Mouse (Mus musculus) right cerebral cortex, postnatal 14 days (tissue): ENCODE measurements around the gene Rrm2.
A peak's percentile ranks its signal among the peaks of the same experiment; 100 is the strongest.
"Not testable (repeated sequence)": the region's sequence is repeated elsewhere in the genome, so short reads cannot be mapped to it uniquely, and the experiment has no call there.

ENCODE experiments used
- DNase-seq: peaks from one replicate; pipeline ENCODE4 v3.0.0; 2022

Rrm2 gene

DNA sequence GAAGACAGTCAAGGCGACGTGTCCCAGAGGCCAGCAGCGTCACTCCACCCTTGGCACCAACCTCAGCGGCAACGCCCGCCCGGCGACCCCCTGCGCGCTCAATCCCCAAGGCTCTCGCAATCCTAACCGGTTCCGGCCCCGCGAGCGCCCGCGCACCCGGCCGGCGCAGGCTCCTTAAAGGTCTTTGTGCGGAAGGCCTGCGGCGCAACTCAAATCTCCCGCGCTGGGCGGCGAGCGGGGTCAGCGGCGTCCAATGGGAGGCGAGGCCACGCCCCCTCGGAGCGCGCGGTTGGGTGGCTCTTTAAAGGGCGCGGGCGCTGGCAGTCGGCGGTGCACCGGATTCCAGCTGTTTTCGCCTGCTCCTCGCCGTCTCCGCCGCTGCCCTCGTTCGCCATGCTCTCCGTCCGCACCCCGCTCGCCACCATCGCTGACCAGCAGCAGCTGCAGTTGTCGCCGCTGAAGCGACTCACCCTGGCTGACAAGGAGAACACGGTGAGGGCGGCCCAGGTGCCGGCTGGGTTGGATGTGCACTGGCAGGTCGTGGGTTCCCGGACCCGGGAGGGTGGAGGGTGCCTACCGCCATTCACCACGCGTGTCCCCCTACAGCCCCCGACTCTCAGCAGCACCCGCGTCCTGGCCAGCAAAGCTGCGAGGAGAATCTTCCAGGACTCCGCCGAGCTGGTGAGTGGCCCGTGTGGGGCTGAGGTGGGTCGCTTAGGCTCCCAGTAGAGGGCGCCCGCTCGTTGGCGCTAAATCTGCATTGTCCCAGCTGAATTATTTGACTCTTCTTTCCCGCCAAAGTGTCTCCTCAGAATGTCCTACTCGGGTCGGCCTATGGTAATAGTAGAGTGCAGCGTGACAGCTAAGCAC is at the start of gene Rrm2:
Gene Rrm2, plus strand, starts transcription at position 288 of the 870 bp plus-strand sequence.
- peak; percentile 97 for DNase-seq

DNA sequence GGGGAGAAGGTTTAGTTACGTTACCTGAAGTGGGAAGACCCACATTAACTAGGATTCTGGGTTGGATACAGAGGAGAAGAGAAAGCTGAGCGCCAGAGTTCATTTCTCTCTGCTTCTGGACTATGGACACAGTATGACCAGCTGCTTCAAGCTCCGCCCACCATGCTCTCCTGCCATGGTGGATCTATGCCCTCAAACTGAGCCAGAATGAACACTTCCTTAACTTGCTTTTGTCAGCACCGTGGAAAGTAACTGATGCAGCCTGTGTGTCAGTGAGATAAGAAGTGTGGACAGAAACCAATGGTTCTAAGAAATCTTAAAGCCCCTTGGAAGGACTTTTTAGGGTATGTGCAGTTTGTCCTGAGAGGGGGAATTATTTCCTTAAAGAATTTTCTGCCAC is 49.0 kb upstream of the Rrm2 start:
- no peak for DNase-seq

- no peak for DNase-seq
Measured at GRCm38 (mm10) chr12:24659923-24660322, 48.1 kb upstream of the Rrm2 start.

GRCm38 (mm10) chr12:24661100-24661499 is 46.9 kb upstream of the Rrm2 start:
- no peak for DNase-seq

- no peak for DNase-seq
Measured at GRCm38 (mm10) chr12:24662131-24662530, 45.9 kb upstream of the Rrm2 start.

- DNase-seq, result no peak
Measured at GRCm38 (mm10) chr12:24680096-24680491, 27.9 kb upstream of the Rrm2 start.

- DNase-seq, result peak; percentile 50
Measured at GRCm38 (mm10) chr12:24680492-24681285, 27.4 kb upstream of the Rrm2 start.

- no peak for DNase-seq
Measured at GRCm38 (mm10) chr12:24681286-24682023, 26.6 kb upstream of the Rrm2 start, which contains the start of gene Cys1. Gene Cys1, minus strand, starts transcription at chr12:24681813.

DNA sequence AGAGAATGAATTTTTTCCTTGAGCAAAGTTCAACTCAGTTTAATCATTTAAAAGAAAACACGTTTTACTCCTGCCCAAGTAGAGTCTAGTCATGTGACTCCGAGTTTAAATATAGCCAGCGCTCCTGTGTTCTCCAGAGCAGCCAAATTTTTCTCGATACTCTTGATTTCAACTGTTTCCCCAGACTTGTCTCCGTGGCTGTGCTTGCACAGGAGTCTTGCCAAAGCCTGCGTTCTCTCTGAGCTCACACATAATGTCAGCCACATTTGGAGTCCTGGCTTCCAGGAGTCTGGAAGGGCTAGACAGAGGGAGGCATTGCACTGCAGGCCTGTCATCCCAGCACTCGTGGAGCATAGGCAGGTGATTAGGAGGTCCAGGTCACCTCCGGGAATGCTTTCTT is 25.5 kb upstream of the Rrm2 start:
- DNase-seq, result no peak

DNA sequence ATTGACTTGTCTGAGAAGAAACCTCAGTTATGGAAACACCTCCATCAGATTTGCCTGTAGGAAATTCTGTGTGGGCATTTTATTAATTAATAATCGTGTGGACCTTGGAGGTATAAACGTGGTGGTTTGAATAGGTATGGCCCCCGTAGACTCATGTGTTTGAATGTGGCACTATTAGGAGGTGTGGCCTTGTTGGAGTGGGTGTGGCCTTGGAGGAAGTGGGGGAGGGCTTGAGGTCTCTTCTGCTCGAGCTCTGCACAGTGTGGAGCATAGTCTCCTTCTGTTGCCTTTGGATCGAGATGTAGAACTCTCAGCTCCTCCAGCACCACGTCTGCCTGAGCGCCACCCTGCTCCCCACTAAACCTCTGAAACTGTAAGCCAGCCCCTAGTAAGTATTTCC is 24.6 kb upstream of the Rrm2 start:
- DNase-seq, result no peak

GRCm38 (mm10) chr12:24686038-24686695 is 21.9 kb upstream of the Rrm2 start:
- DNase-seq, result no peak

DNA sequence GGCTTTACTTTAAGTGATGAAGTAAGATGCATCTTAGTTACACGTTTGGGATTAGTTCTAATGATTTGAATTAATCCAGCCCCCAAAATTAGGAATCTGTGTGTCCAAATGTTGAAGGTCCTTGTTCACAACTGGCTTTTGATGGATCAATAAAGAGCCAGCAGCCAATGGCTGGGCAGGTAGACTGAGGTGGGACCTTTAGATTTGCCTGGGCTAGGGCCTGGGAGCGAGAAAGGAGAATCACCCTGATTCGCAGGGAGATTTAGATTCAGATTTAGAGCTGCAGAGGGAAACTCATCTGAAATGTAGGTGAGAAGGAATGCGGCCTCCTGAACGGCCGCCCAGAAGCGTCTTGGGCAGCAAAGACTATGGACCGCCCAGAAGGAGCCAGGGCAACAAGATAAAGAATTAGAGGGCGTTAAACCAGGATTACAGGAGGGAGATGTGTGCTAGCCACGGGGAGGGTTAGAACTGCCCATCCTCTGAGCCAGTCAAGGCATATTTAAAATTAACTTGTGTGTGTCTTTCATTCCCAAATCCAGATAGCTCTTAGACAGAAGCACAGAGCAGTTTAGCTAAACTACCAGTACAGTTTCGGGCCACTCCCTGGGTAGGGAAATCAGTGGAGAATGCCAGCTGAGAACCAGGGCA is 21.2 kb upstream of the Rrm2 start:
- no peak for DNase-seq

DNA sequence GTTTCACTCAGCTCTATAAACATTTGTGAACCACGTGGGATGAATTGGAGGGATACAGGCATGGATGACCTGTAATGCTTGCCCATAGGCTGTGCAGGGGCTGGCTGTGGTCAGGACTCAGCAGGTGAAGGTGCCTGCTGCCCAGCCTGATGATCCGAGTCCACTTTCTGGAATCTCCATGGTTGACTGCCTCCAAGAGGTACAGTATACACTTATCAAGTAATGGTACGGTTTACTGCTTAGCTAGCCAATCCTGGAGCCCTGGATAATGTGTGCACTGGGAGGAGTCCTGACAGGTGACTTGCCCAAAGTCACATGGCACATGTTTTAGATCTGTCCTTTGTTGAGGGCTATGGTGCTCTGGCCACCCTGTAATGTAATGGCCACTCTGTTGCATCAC is 17.7 kb upstream of the Rrm2 start:
- DNase-seq, result no peak

- peak; percentile 88 for DNase-seq
Measured at GRCm38 (mm10) chr12:24696500-24697483, 11.2 kb upstream of the Rrm2 start.

- DNase-seq, result no peak
Measured at GRCm38 (mm10) chr12:24697484-24698204, 10.4 kb upstream of the Rrm2 start.

DNA sequence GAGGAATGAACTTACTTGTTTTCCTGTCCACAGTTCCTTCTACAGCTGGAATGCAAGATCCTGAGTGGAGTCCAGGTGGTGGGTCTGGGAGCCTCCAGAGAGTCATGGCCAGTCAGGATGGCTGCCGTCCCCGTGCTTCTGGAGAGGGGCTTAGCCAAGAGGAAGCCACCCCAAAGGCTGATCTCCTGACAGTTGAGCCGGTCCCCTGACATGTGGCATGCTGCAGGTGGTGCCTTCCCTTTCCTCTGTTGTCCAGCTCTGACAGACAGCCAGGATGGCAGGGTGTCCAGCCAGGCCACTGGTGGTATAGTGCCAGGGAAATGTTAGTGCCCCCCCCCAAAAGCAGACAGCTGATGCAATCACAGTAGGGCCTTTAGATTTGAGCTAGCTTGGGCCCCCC is 9.5 kb upstream of the Rrm2 start:
- DNase-seq, result no peak

DNA sequence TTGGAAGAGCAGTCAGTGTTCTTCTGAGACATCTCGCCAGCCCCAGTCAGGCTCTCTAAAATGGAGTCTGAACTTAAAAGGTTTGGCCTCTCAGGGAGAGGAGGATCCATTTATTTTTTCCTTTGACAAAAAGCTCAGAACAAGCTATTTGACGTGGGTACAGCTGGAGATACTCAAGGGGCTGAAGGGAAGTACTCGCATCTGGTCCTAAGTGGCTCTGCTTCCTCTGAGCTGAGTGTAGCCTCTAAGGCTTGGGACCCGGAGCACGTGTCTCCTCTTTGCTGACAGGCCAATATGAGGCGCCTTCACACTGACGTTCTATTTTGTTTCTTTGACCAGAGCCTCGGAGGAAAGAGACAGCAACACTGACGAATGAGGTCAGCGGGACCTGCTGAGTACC is 8.5 kb upstream of the Rrm2 start:
- no peak for DNase-seq

- not testable (repeated sequence) for DNase-seq
Measured at GRCm38 (mm10) chr12:24701621-24702020, 6.4 kb upstream of the Rrm2 start.

GRCm38 (mm10) chr12:24703013-24703412 is 5.0 kb upstream of the Rrm2 start:
- DNase-seq, result no peak
